Mouse (Mus musculus) liver, embryonic 14.5 days (tissue): ENCODE data around the gene Pdzrn4. TPM values are rescaled to one million over a fixed set of nuclear protein-coding genes. Genes with fewer than 3 reads are reported as not detected.
A peak's percentile ranks its signal among the peaks of the same experiment; 100 is the strongest.

Source experiments
- ATAC-seq: fragments of 200-750 bp; cut with Nextera tagmentation; 2 replicates; pipeline ENCODE4 v1.8.0; 2017; ENCODE audit warnings: moderate number of reproducible peaks, mild to moderate bottlenecking, moderate library complexity; ENCODE audit not compliant: insufficient read depth
- DNase-seq, 3 experiments: peaks; one replicate each; pipeline ENCODE4 v3.0.0-alpha.2; 2012 to 2013; ENCODE audit warnings: low read depth in 3 of 3, low spot score in 3 of 3
- H3K27ac ChIP-seq: fragments of 300-500 bp; sonication (generic); 2 replicates; pipeline ENCODE4 v1.5.1; 2014; ENCODE audit warnings: moderate library complexity, mild to moderate bottlenecking, control low read depth, inconsistent platforms
- H3K27me3 ChIP-seq: fragments of 300-500 bp; sonication (generic); 2 replicates; pipeline ENCODE4 v1.6.1; 2014; ENCODE audit warnings: mild to moderate bottlenecking, low read length, moderate library complexity; ENCODE audit not compliant: control insufficient read depth, insufficient read depth
- H3K36me3 ChIP-seq: fragments of 300-500 bp; sonication (generic); replicated peaks from 2 replicates; pipeline ENCODE4 v1.6.1; 2014; ENCODE audit warnings: low read depth; ENCODE audit not compliant: control insufficient read depth, insufficient read depth
- H3K4me1 ChIP-seq, 2 experiments: fragments of 200-500 bp in 1 of 2; fragments of 300-500 bp in 1 of 2; sonication (generic) in 1 of 2; replicated peaks; 2 replicates each; pipeline ENCODE4 v1.6.1; 2012 to 2014; ENCODE audit warnings: antibody characterized with exemption in 1 of 2, inconsistent platforms in 1 of 2, low read length in 1 of 2; ENCODE audit not compliant: control insufficient read depth in 2 of 2, insufficient read depth in 2 of 2
- H3K4me2 ChIP-seq: fragments of 300-500 bp; sonication (generic); 2 replicates; pipeline ENCODE4 v1.6.1; 2014; ENCODE audit warnings: low read depth, mild to moderate bottlenecking, control low read depth, moderate library complexity
- H3K4me3 ChIP-seq, 2 experiments: fragments of 200-500 bp in 1 of 2; fragments of 300-500 bp in 1 of 2; sonication (generic) in 1 of 2; 2 replicates each; pipeline ENCODE4 v1.5.1; 2012 to 2014; ENCODE audit warnings: low read depth in 2 of 2, low read length in 2 of 2, mild to moderate bottlenecking in 2 of 2, control low read depth in 1 of 2, inconsistent platforms in 1 of 2, moderate library complexity in 1 of 2; ENCODE audit not compliant: insufficient read depth in 1 of 2
- H3K9ac ChIP-seq: fragments of 300-500 bp; sonication (generic); replicated peaks from 2 replicates; pipeline ENCODE4 v1.6.1; 2014; ENCODE audit warnings: mild to moderate bottlenecking, control low read depth, moderate library complexity
- H3K9me3 ChIP-seq: fragments of 300-500 bp; sonication (generic); 2 replicates; pipeline ENCODE4 v1.6.1; 2016; ENCODE audit warnings: low read length, mixed read lengths; ENCODE audit not compliant: control insufficient read depth
- CTCF ChIP-seq: IDR thresholded peaks from 2 replicates; pipeline ENCODE4 v1.5.1; 2016; ENCODE audit warnings: antibody characterized with exemption, low read depth, control low read depth
- EP300 ChIP-seq: IDR thresholded peaks from 2 replicates; pipeline ENCODE4 v1.6.1; 2016; ENCODE audit warnings: antibody characterized with exemption, low read depth
- whole genome bisulfite sequencing: fragments of 180-500 bp; shearing (Covaris S2); extraction: QIAGEN DNeasy Blood & Tissue Kit; methylation state at CpG from one replicate; pipeline ENCODE4 v1.1.7; 2014; ENCODE audit not compliant: insufficient replicate concordance; 5-methylcytosine and 5-hydroxymethylcytosine counted together
- polyA plus RNA-seq, 2 experiments: library from polyadenylated mRNA; depleted of rRNA in 1 of 2; stranded (reverse) in 1 of 2; unstranded in 1 of 2; fragments of >200 nt; fragmentation: Nextera tagmentation in 1 of 2; extraction: Ambion mirVana in 1 of 2; gene quantifications; 2 replicates each; pipeline versions ENCODE4 v1.2.1 to v1.2.3; 2012 to 2014

The Pdzrn4 gene
- polyA plus RNA-seq, 2 experiments, result not detected

- H3K9ac ChIP-seq, result no peak overlapping the region
- H3K4me2 ChIP-seq, result no peak overlapping the region
- TF ChIP-seq EP300 (no peak), CTCF (no peak)
- ATAC-seq (no peak), DNase-seq (no peak)
- WGBS, result 33% methylated on average over 2 of the region's 2 CpGs
- H3K4me1 ChIP-seq, result no peaks in the 10 kb centered on the region
- no peaks in the 10 kb centered on the region for H3K36me3 ChIP-seq
- H3K27ac ChIP-seq, result no peak overlapping the region
- H3K27me3 ChIP-seq, result no peaks in the 10 kb centered on the region
- no peak overlapping the region for H3K4me3 ChIP-seq
- no peaks in the 10 kb centered on the region for H3K9me3 ChIP-seq
Measured at GRCm38 (mm10) chr15:92594721-92595120, 198.0 kb downstream of the Pdzrn4 start.

GRCm38 (mm10) chr15:92597011-92597780, 200.5 kb downstream of the Pdzrn4 start:
- TF ChIP-seq CTCF (no peak), EP300 (no peak)
- 3% methylated on average over 20 of the region's 20 CpGs for WGBS
- H3K36me3 ChIP-seq, result no peaks in the 10 kb centered on the region
- DNase-seq, result no peak
- no peaks in the 10 kb centered on the region for H3K9me3 ChIP-seq
- H3K27me3 ChIP-seq, result no peaks in the 10 kb centered on the region
- peak overlapping the region; percentile 1 for H3K4me2 ChIP-seq
- H3K9ac ChIP-seq, result no peak overlapping the region
- H3K4me3 ChIP-seq, result no peak overlapping the region
- ATAC-seq, result no peak
- H3K4me1 ChIP-seq, result no peaks in the 10 kb centered on the region
- H3K27ac ChIP-seq, result no peak overlapping the region

- Histone ChIP-seq H3K36me3 (no peaks in the 10 kb centered on the region), H3K4me2 (no peak overlapping the region), H3K4me1 (no peaks in the 10 kb centered on the region), H3K27me3 (no peaks in the 10 kb centered on the region), H3K9me3 (no peaks in the 10 kb centered on the region), H3K27ac (no peak overlapping the region), H3K9ac (no peak overlapping the region), H3K4me3 (no peak overlapping the region)
- ATAC-seq (no peak), DNase-seq (no peak)
- 3% methylated on average over 18 of the region's 18 CpGs for WGBS
- no peak for TF ChIP-seq EP300
- no peak for TF ChIP-seq CTCF
Measured at GRCm38 (mm10) chr15:92598380-92599295, 202.0 kb downstream of the Pdzrn4 start.

GRCm38 (mm10) chr15:92599381-92599780, 202.7 kb downstream of the Pdzrn4 start:
- Histone ChIP-seq H3K4me2 (no peak overlapping the region), H3K36me3 (no peaks in the 10 kb centered on the region), H3K27ac (no peak overlapping the region), H3K27me3 (no peaks in the 10 kb centered on the region), H3K9ac (no peak overlapping the region), H3K4me3 (no peak overlapping the region), H3K9me3 (no peaks in the 10 kb centered on the region), H3K4me1 (no peaks in the 10 kb centered on the region)
- ATAC-seq (no peak), DNase-seq (no peak)
- 9% methylated on average over 7 of the region's 7 CpGs for WGBS
- TF ChIP-seq EP300 (no peak), CTCF (no peak)

GRCm38 (mm10) chr15:92610866-92611265, 214.2 kb downstream of the Pdzrn4 start:
- Histone ChIP-seq H3K27ac (no peak overlapping the region), H3K9me3 (no peaks in the 10 kb centered on the region), H3K4me2 (no peak overlapping the region), H3K9ac (no peak overlapping the region), H3K36me3 (no peaks in the 10 kb centered on the region), H3K4me1 (no peaks in the 10 kb centered on the region), H3K27me3 (no peaks in the 10 kb centered on the region), H3K4me3 (no peak overlapping the region)
- DNase-seq, result no peak
- WGBS, result 64% methylated on average over 3 of the region's 3 CpGs
- ATAC-seq, result no peak
- no peak for TF ChIP-seq EP300
- TF ChIP-seq CTCF, result no peak
